Mouse (Mus musculus) gastrocnemius, adult 2 months (tissue): ENCODE measurements at regions not wholly inside any gene's neighbourhood (a gene's known extent, or its start where the extent isn't known, plus 50 kb on each side); places are given as distances from the start of the nearest gene placed in this dataset.
A peak's percentile ranks its signal among the peaks of the same experiment; 100 is the strongest.

Source experiments
- DNase-seq: peaks from one replicate; pipeline ENCODE4 v3.0.0; 2022
- H3K27ac ChIP-seq: fragments of 200-600 bp; 2 replicates; pipeline ENCODE4 v1.8.1; 2022; ENCODE audit warnings: mild to moderate bottlenecking
- H3K4me3 ChIP-seq: fragments of 200-600 bp; 2 replicates; pipeline ENCODE4 v1.8.1; 2022; ENCODE audit warnings: mild to moderate bottlenecking, moderate library complexity
- CTCF ChIP-seq: fragments of 200-600 bp; IDR thresholded peaks from 2 replicates; pipeline ENCODE4 v1.8.1; 2022; ENCODE audit warnings: antibody characterized with exemption, mild to moderate bottlenecking, moderate library complexity
- intact Hi-C: fragments of 180-260 bp; cut with DNase I; formaldehyde crosslinking; loops from one replicate; pipeline ENCODE4 v1.15.1; 2025

DNA sequence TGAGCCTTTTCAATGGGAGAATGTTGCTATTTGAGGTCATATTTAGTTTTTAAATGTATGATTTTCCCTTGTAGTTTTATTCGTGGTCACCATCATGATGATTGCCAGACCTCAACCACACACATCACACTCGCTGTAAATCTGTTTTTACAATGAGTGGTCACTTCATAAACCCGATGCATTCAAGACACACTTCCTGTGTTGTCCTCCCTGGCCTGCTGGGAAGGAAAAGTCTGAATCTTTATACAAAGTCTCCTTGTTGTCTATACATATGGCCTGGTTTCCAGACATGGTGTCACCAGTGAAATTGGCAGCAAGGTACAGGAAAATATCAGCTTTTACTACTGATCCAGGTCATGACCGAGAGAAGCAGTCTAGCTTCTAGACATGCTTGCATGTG lies 230.7 kb upstream of the P2ry1 start:
- intact Hi-C loops = no loop called here
- TF ChIP-seq CTCF = no peak
- Histone ChIP-seq H3K27ac (no peak overlapping the region), H3K4me3 (no peak overlapping the region)
- no peak for DNase-seq

GRCm38 (mm10) chr3:60773383-60773782 lies 229.2 kb upstream of the P2ry1 start:
- Histone ChIP-seq H3K4me3 (no peak overlapping the region), H3K27ac (no peak overlapping the region)
- intact Hi-C loops = no loop called here
- DNase-seq = peak; percentile 52
- no peak for TF ChIP-seq CTCF

DNA sequence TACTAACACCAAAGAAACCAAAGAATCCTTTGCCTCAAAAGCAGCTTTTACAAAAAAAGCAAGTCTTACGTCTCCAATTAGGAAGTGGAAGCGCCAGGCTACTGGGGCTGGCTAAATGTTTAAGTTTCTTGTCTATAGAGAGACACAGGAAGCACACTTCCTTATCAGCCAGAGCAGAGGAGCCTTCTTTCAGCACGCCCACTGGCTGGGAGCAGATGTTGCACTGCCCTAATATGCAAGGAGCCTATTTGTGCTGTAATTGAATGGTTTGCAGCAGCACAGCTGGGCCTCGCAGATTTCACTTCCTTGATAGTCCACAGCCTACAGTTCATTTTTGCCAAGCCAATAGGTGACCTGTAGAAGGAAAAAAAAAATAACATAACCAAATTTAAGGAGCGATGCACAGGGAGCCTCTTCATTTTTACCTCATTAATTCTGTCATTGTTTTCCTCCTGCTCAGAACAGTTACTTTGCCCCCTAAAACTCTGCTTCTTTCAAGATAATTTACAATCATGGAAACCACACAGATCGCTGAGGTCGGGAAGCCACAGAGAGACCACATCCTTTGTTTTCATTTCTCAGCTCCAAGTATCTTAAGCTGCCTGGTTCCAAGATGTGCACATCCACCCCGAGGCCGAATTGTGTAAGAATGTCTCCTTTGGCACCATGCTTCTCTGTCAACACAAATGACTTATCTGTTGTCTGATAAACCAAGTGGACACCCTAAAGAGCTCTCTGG lies 217.3 kb upstream of the P2ry1 start:
- H3K4me3 ChIP-seq = no peak overlapping the region
- DNase-seq = no peak
- intact Hi-C loops = no loop called here
- no peak for TF ChIP-seq CTCF
- peak overlapping the region; percentile 57 for H3K27ac ChIP-seq

GRCm38 (mm10) chr3:60787989-60788388 lies 214.6 kb upstream of the P2ry1 start:
- DNase-seq = peak; percentile 30

GRCm38 (mm10) chr3:60789441-60789840 lies 213.2 kb upstream of the P2ry1 start:
- H3K27ac ChIP-seq = no peak overlapping the region
- intact Hi-C loops = no loop called here
- no peak for DNase-seq
- H3K4me3 ChIP-seq = no peak overlapping the region
- TF ChIP-seq CTCF = no peak

More at GRCm38 (mm10) chr3:60787989-60788388, 214.6 kb upstream of the P2ry1 start:
- H3K27ac ChIP-seq = 0 out of 2 replicates have a peak overlapping the region, but pooled peaks have one; percentile 32
- TF ChIP-seq CTCF = no peak
- intact Hi-C loops = no loop called here
- H3K4me3 ChIP-seq = peak overlapping the region; percentile 37; the same call in 1 of the 2 replicates

DNA sequence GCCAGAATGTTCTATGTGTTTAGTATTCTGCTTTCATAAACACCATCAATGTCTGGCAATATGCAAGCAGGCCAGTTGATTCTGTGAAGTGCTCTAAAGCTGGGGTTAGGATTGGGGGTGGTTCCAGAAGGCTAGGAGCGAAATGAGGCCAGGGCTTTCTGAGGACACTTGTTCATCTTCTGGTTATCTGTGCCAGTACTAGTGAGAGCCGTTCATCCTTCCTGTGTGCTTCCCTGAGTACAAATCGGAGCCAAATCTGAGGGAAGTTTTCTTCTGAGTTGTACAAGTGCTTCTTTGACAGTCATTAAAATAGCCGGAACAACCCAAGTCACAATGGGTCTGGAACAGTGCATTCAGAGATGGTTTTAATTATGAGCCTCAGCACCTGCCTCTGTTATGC lies 210.4 kb upstream of the P2ry1 start:
- DNase-seq = peak; percentile 38
- TF ChIP-seq CTCF = no peak
- no peak overlapping the region for H3K27ac ChIP-seq
- H3K4me3 ChIP-seq = no peak overlapping the region
- intact Hi-C loops = no loop called here

GRCm38 (mm10) chr3:60796207-60796606 lies 206.4 kb upstream of the P2ry1 start:
- no peak for DNase-seq
- TF ChIP-seq CTCF = no peak
- Histone ChIP-seq H3K27ac (no peak overlapping the region), H3K4me3 (no peak overlapping the region)
- intact Hi-C loops = no loop called here

- no peak for TF ChIP-seq CTCF
- DNase-seq = peak; percentile 48
- H3K4me3 ChIP-seq = no peak overlapping the region
- intact Hi-C loops = no loop called here
- peak overlapping the region; percentile 70 for H3K27ac ChIP-seq
These were observed 204.8 kb upstream of the P2ry1 start for GRCm38 (mm10) chr3:60797808-60798207.

DNA sequence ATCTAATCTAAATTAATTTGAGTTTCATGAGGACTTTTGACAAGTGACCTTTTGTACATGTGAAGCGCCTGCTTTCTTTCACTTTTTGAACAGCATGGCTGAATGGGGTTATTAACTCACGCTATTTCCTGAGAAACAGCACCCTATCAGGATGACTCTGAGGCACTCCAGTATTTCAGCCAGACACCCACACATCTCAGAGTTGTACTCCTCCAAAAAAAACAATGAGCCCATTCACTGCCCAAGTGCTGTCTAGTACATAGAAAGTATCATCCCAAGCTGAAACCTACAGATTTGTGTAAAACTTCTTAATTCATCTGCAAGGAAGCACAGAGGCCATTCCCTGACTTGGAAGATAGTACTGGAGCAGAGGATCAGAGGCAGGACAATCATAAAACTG lies 204.1 kb upstream of the P2ry1 start:
- peak overlapping the region; percentile 70; the same call in 1 of the 2 replicates for H3K27ac ChIP-seq
- no peak for DNase-seq
- intact Hi-C loops = no loop called here
- no peak for TF ChIP-seq CTCF
- no peak overlapping the region for H3K4me3 ChIP-seq

DNA sequence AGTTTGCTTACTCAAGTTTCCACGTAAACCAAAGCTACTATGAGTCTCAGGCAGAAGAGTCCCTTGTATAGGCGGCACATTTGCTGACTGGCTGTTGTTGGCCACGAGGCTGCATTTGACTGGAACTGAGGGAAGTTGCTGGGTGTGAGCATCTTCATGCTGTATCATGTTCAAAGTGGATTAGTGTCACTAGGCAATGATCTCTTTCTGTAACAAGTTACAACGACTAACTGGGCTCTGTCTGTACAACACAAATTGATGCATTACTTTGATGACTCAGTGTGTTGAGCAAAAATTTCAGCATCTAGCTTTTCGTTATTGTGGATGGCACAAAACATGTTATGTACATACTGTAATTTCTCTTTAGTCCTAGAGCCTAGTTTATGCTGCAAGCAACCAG lies 203.7 kb upstream of the P2ry1 start:
- no peak for TF ChIP-seq CTCF
- no peak for DNase-seq
- intact Hi-C loops = no loop called here

GRCm38 (mm10) chr3:60804711-60805293 lies 197.8 kb upstream of the P2ry1 start:
- intact Hi-C loops = no loop called here
- Histone ChIP-seq H3K4me3 (no peak overlapping the region), H3K27ac (no peak overlapping the region)
- TF ChIP-seq CTCF = no peak
- DNase-seq = no peak

More for the DNA sequence above, 203.7 kb upstream of the P2ry1 start:
- H3K4me3 ChIP-seq = no peak overlapping the region
- H3K27ac ChIP-seq = no peak overlapping the region

GRCm38 (mm10) chr3:60811924-60812323 lies 190.7 kb upstream of the P2ry1 start:
- no peak for DNase-seq
- H3K4me3 ChIP-seq = no peak overlapping the region
- TF ChIP-seq CTCF = no peak
- intact Hi-C loops = no loop called here
- no peak overlapping the region for H3K27ac ChIP-seq

DNA sequence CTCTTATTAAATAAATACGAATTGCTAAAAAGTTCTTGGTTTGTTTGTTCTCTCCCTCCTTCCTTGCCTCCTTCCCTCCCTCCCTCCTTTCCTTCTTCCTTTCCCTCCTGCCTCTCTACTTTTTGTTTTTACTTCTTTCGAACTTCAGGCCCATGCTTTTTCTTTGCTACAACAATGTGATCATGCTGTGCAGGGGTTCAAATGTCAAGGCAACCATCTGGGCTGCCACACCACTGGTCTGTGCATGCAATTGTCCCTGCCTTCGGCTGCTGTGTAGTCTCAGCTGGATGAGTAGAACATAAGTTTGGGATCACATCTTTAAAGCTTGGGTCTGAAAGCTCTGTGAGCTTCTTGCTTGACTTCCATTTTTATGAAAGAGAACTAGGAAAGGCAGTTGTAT lies 189.1 kb upstream of the P2ry1 start:
- no peak for DNase-seq
- intact Hi-C loops = no loop called here
- Histone ChIP-seq H3K27ac (no peak overlapping the region), H3K4me3 (no peak overlapping the region)
- TF ChIP-seq CTCF = no peak
